Mouse (Mus musculus) testis, adult 10 weeks (tissue): ENCODE results near the gene Wwc1. TPM values are rescaled to one million over a fixed set of nuclear protein-coding genes. Genes with fewer than 3 reads are reported as not detected.

ENCODE experiments used
- polyA plus RNA-seq: library from polyadenylated mRNA; stranded (reverse); fragments of 350-450 nt; fragmentation: Illumina TruSeq; extraction: RNeasy Lipid Tissue Mini Kit (QIAGEN cat#74804); gene quantifications from one replicate; pipeline ENCODE4 v1.2.3, GENCODE M21; 2014; ENCODE audit warnings: low read depth, low replicate concordance

The Wwc1 gene
- 0.34 TPM for polyA plus RNA-seq

DNA sequence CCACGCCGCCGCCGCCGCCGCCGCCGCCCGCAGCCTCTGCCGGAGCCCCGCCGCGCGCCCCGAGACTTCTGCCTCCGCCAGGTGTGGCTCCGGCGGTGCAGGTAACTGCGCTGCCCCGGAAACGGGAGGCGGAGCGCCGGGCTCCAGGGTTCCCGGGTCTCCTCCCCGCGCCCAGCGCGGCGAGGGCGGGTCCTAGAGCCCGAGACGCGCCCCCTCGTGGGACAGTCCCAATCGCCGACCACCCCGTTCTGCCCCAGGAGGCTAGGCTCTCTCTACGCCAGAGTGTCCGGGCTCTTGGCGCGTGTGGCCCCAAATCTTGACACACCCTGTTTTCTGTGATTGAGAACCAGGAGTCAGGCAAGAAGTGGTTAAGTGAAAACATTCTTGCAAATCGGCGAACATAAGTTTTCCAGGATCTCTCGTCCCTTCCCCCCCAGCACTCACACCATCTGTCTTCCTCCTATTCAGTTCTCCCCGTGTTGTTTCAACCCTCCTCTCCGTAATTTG lies at the start of gene Wwc1:
Gene Wwc1 (minus strand): TSS at position 117 of the 507 bp plus-strand sequence.

DNA sequence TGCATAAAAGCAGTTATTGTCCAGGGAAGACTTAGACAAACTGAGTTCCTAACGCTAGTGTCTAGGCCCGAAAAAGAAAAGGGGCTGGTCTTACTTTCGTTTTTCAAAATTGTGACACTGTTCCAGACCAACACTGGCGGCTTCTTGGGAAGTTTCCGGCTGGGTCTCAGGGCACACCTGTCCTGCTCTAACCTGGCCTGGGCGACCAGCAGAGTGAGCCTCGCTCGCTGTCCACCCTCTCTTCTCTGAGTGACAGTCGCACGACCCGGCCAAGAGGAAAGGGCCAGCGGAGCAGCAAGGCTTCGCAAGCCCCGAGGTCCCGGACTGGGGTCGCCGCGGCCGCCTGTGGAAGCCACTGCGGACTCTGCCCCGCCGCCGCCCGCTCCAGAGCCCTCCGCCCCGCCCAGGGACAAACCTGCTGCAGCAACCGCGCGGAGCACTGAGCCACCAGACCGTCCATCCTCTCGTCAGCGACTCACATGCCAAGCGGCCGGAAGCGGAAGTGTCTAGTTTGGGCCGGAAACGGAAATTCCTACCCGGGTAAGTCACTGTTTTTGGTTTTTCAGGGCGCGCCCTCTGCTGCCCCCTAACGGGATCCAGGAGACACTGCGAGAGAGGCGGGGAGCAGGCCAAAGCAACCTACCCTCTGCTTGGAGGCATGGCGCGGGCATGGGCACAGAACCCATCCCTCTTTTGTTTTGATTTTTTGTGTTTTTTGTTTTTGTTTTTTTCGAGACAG lies 146.1 kb downstream of the Wwc1 start, which contains the start of gene Rars:
Gene Rars (minus strand): TSS at position 485 of the 739 bp plus-strand sequence.

GRCm38 (mm10) chr11:35798874-35799273 lies 181.5 kb downstream of the Wwc1 start, which contains the start of gene Fbll1:
Gene Fbll1, minus strand, starts transcription at chr11:35798884.

Other genes starting within 250 kb of the Wwc1 start
- gene Pank3, start 211.0 kb downstream of the Wwc1 start, polyA plus RNA-seq = 39.5 TPM
- not detected for gene Fbll1, start 181.6 kb downstream of the Wwc1 start, polyA plus RNA-seq
- 57.8 TPM for gene Rars, start 146.0 kb downstream of the Wwc1 start, polyA plus RNA-seq